Mouse (Mus musculus) limb, embryonic 11.5 days (tissue): Measurements from ENCODE around the gene Brca1. TPM values are rescaled to one million over a fixed set of nuclear protein-coding genes. Genes with fewer than 3 reads are reported as not detected.
A peak's percentile ranks its signal among the peaks of the same experiment; 100 is the strongest.

ENCODE experiments used
- ATAC-seq: fragments of 200-750 bp; cut with Nextera tagmentation; 2 replicates; pipeline ENCODE4 v1.8.0; 2017; ENCODE audit warnings: low read depth; ENCODE audit not compliant: insufficient number of reproducible peaks, low FRiP score, low TSS enrichment
- DNase-seq: peaks from one replicate; pipeline ENCODE4 v3.0.0-alpha.2; 2015; ENCODE audit warnings: low spot score
- H3K27ac ChIP-seq: fragments of 300-500 bp; sonication (generic); replicated peaks from 2 replicates; pipeline ENCODE4 v1.5.1; 2014; ENCODE audit warnings: low read depth, mild to moderate bottlenecking, low read length
- H3K27me3 ChIP-seq: fragments of 300-500 bp; sonication (generic); 2 replicates; pipeline ENCODE4 v1.6.1; 2014; ENCODE audit warnings: mild to moderate bottlenecking, low read length, mixed read lengths; ENCODE audit not compliant: control insufficient read depth, insufficient read depth
- H3K36me3 ChIP-seq: fragments of 300-500 bp; sonication (generic); 2 replicates; pipeline ENCODE4 v1.6.1; 2014; ENCODE audit warnings: mild to moderate bottlenecking, low read length, moderate library complexity, mixed read lengths; ENCODE audit not compliant: control insufficient read depth, insufficient read depth
- H3K4me1 ChIP-seq: fragments of 300-500 bp; sonication (generic); 2 replicates; pipeline ENCODE4 v1.6.1; 2014; ENCODE audit warnings: low read length, mixed read lengths; ENCODE audit not compliant: control insufficient read depth, insufficient read depth
- H3K4me2 ChIP-seq: fragments of 300-500 bp; sonication (generic); 2 replicates; pipeline ENCODE4 v1.6.1; 2014; ENCODE audit warnings: low read depth, mild to moderate bottlenecking, moderate library complexity; ENCODE audit not compliant: severe bottlenecking
- H3K4me3 ChIP-seq: fragments of 300-500 bp; sonication (generic); 2 replicates; pipeline ENCODE4 v1.5.1; 2014; ENCODE audit warnings: low read depth, low read length
- H3K9ac ChIP-seq: fragments of 300-500 bp; sonication (generic); 2 replicates; pipeline ENCODE4 v1.6.1; 2014; ENCODE audit warnings: mild to moderate bottlenecking, low read length
- H3K9me3 ChIP-seq: fragments of 300-500 bp; sonication (generic); 2 replicates; pipeline ENCODE4 v1.6.1; 2016; ENCODE audit warnings: low read length; ENCODE audit not compliant: control insufficient read depth
- WGBS: fragments of 180-500 bp; shearing (Covaris S2); extraction: QIAGEN DNeasy Blood & Tissue Kit; methylation state at CpG from one replicate; pipeline ENCODE4 v1.1.7; 2014; 5-methylcytosine and 5-hydroxymethylcytosine counted together
- polyA plus RNA-seq: library from polyadenylated mRNA; unstranded; fragments of >200 nt; fragmentation: Nextera tagmentation; extraction: Ambion mirVana; gene quantifications from 2 replicates; pipeline ENCODE4 v1.2.1, GENCODE M21; 2014

Brca1 gene
- polyA plus RNA-seq, 1 experiment from 2014 or later: 23.2 TPM

DNA sequence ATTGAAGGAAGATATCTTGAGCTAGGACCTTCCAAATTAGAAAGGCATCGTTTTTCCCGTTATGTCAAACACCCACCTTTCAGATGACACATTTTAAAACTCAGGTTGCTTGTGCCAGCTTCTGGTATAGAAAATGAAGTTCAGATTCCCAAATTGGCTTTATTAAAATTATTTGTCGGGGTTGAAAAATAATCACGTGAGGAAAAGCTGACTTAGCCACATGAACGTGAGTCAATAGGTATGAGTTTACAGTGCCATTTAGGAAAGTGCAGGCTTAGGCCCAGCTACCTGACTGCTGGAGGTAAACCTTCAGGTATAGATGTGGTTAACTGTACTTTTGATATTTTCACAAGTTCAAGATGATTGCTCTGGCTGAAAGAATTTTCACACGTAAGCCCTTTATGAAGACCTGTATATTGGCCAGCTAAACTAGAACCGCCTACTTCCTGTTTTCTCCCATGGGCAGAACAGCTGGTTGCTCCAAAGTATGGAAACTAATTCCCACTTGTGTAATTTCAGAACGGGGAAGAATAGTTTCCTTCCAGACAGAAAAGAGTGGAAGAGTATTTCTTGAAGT is 1.7 kb upstream of the Brca1 start:
- WGBS: 21% methylated on average over 8 of the region's 8 CpGs
- no peaks in the 10 kb centered on the region for H3K9me3 ChIP-seq
- no peak for ATAC-seq
- no peaks in the 10 kb centered on the region for H3K27me3 ChIP-seq
- H3K4me1 ChIP-seq: peaks cover 3% of the 10 kb centered on the region; the same call in 1 of the 2 replicates
- DNase-seq: no peak
- H3K9ac ChIP-seq: peak overlapping the region; percentile 71
- H3K4me2 ChIP-seq: peak overlapping the region; percentile 64
- H3K27ac ChIP-seq: peak overlapping the region; percentile 68
- peaks cover 2% of the 10 kb centered on the region; the same call in 1 of the 2 replicates for H3K36me3 ChIP-seq
- peak overlapping the region; percentile 82 for H3K4me3 ChIP-seq

DNA sequence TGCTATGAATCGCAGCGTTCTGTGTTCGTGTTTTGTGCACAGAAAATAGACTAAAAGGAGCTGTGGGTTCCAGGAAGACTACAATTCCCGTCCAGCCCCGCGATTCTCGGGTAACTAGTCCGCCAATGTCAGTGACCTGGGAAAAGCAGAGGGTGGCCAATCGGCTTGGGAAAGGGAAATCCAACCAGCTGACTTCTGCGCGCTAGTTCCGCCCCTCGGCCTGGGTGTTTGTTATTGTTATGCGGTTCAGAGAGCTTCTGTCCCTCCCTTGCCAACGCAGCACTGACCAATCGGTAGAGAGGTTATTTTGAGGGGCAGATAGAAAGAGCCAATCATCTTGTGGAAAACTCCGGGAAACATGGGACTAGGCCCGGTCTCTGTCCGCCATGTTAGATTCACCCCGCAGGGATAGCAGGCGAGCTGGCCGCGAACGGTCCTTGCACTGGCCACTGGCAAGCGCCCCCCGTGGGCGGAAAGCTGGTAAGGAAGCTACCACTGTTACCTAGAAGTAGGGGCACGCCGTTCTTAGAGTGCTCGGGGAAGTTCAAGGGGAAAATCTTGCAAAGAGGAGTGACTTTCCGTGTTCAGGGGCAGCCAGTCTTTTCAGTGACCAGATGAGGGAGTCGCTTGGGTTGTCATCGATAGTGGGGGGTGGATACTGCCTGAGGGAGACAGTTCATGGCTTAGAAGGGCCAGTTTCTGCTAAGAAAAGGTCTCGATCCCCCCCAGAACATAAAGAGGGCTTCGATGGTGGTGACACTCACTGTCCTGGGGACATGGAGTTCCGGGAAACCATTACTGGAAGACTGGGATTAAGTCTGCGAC is 933 bp upstream of the Brca1 start:
- Histone ChIP-seq H3K27me3 (no peaks in the 10 kb centered on the region), H3K4me1 (peaks cover 3% of the 10 kb centered on the region; the same call in 1 of the 2 replicates), H3K27ac (peak overlapping the region; percentile 68), H3K9me3 (no peaks in the 10 kb centered on the region), H3K9ac (peak overlapping the region; percentile 71), H3K4me2 (peak overlapping the region; percentile 64), H3K36me3 (peaks cover 2% of the 10 kb centered on the region; the same call in 1 of the 2 replicates), H3K4me3 (peak overlapping the region; percentile 82)
- ATAC-seq (peak; percentile 97), DNase-seq (peak; percentile 96)
- WGBS: under 1% methylated on average over 37 of the region's 37 CpGs

DNA sequence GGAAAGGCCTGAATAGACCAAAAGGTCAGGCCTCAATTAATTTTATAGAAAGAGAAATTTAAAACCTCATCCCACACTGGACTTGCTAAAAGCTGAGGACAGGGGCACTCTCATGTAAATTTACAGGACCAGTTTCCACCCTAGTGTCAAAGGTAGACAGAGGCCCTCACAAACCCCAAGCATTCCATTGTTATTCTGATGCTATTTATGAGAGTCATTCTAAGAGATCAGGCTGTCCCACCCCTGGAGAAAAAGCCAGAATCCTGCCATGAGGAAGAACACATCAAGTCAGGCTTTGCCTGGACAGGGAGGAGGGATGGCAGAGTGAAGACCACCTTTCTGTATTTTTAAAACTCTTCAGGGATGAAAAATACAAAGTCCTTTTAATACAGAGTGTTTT is 3.2 kb downstream of the Brca1 start:
- no peak for ATAC-seq
- no peaks in the 10 kb centered on the region; the same call in 1 of the 2 replicates for H3K36me3 ChIP-seq
- H3K27ac ChIP-seq: no peak overlapping the region
- no peak for DNase-seq
- no peak overlapping the region for H3K9ac ChIP-seq
- no peak overlapping the region for H3K4me3 ChIP-seq
- H3K4me2 ChIP-seq: no peak overlapping the region
- no peaks in the 10 kb centered on the region for H3K9me3 ChIP-seq
- H3K4me1 ChIP-seq: no peaks in the 10 kb centered on the region
- no peaks in the 10 kb centered on the region for H3K27me3 ChIP-seq

DNA sequence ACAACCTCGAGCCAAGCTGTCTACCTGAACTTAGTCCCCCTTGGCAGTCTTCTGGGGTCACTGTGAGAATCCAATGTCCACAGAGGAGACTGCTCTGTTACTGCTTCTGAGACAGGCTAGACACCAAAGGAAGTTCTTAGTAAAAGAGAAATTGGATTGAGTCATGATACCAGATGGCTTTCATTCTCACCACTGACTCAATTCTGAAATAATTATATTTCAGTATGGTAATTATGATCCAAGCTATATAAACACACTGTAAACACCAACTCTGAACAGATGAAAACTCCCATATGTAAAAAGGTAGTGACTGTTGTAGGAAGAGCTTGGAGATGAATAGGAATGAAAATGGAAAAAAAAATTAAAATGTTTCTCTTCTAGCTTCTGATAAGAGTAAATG is 7.6 kb downstream of the Brca1 start:
- no peaks in the 10 kb centered on the region for H3K9me3 ChIP-seq
- H3K4me1 ChIP-seq: no peaks in the 10 kb centered on the region
- H3K36me3 ChIP-seq: no peaks in the 10 kb centered on the region; the same call in 1 of the 2 replicates
- ATAC-seq (no peak), DNase-seq (no peak)
- 70% methylated on average over 1 of the region's 1 CpGs for WGBS
- H3K27ac ChIP-seq: no peak overlapping the region
- H3K27me3 ChIP-seq: no peaks in the 10 kb centered on the region
- no peak overlapping the region for H3K9ac ChIP-seq
- H3K4me2 ChIP-seq: no peak overlapping the region
- no peak overlapping the region for H3K4me3 ChIP-seq

DNA sequence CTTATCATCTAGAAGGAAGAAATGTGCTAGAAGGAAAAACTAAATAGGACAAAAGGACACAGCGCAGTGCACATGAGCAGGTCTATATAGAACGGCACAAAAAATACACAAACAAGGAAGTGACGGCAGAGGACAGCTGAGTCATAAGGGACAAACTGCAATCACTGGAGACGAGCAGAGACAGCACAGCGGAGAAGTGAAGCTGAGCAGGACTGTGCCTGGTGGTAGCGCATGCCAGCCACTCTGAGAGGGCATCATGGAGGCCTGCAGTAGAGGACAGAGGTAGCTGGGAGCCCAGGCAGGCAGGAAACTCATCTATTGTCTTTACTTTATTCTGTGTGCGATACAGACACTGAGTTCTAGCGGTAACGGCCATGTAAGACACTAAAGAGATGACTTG is 8.2 kb downstream of the Brca1 start:
- 93% methylated on average over 9 of the region's 9 CpGs for WGBS
- Histone ChIP-seq H3K4me1 (no peaks in the 10 kb centered on the region), H3K9me3 (no peaks in the 10 kb centered on the region), H3K27ac (no peak overlapping the region), H3K9ac (no peak overlapping the region), H3K4me2 (no peak overlapping the region), H3K27me3 (no peaks in the 10 kb centered on the region), H3K36me3 (no peaks in the 10 kb centered on the region; the same call in 1 of the 2 replicates), H3K4me3 (no peak overlapping the region)
- no peak for DNase-seq
- no peak for ATAC-seq

DNA sequence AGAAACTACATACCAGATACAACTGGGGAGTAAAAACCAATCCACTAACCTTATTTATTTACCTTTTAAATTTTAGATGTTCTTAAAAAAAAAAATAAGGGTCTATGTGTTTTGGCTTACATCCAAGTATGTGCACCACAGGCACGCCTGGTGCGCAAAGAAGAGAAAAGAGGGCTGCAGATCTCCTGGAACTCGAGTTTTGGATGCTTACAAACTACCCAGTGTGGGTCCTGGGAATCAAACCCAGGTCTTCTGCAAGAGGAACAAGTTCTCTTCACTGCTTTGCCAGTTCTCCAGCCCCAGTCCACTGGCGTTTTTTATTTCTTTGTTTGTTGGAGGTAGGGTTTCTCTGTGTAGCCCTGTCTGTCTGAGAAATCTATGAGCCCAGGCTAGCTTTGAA is 25.1 kb downstream of the Brca1 start:
- H3K4me1 ChIP-seq: no peaks in the 10 kb centered on the region

DNA sequence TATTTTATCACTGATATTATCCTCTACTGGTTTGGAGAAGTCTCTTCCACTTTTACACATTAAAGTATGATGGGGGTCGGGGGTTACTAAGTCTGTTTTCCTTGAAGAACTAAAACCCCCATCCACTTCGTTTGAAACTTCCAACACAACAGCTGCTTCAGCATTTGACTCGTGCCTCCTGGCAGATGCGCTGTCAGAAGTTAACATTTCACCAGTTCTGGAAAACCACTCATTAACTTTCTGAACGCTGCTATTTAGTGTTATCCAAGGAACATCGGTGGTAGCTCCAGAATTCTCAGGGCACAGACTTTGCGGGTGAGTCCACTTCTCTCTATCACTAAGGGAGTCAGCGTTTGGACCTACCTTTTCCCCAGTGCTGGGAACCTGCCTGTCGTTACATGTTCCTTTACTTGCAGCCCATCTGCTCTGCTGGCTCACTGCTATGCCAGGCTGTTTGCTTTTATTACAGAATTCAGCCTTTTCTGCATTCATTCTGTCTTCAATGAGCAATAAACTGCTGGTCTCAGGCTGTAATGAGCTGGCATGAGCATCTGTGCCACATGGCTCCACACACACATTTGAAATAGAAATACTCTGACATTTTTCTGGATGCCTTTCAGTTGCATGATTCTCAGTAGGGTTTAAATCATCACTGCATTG is 25.7 kb downstream of the Brca1 start:
- Histone ChIP-seq H3K36me3 (peaks cover 17% of the 10 kb centered on the region; the same call in 1 of the 2 replicates), H3K4me3 (no peak overlapping the region), H3K27me3 (no peaks in the 10 kb centered on the region), H3K4me1 (no peaks in the 10 kb centered on the region), H3K9me3 (no peaks in the 10 kb centered on the region), H3K9ac (no peak overlapping the region), H3K4me2 (no peak overlapping the region), H3K27ac (no peak overlapping the region)
- no peak for ATAC-seq
- 93% methylated on average over 9 of the region's 9 CpGs for WGBS
- DNase-seq: no peak

More for the DNA sequence above, 25.1 kb downstream of the Brca1 start:
- no peak overlapping the region for H3K4me2 ChIP-seq
- no peak for DNase-seq
- ATAC-seq: no peak
- no peaks in the 10 kb centered on the region for H3K9me3 ChIP-seq
- H3K36me3 ChIP-seq: peaks cover 18% of the 10 kb centered on the region
- no peak overlapping the region for H3K27ac ChIP-seq
- H3K4me3 ChIP-seq: no peak overlapping the region
- H3K9ac ChIP-seq: no peak overlapping the region
- 91% methylated on average over 4 of the region's 4 CpGs for WGBS
- H3K27me3 ChIP-seq: no peaks in the 10 kb centered on the region

DNA sequence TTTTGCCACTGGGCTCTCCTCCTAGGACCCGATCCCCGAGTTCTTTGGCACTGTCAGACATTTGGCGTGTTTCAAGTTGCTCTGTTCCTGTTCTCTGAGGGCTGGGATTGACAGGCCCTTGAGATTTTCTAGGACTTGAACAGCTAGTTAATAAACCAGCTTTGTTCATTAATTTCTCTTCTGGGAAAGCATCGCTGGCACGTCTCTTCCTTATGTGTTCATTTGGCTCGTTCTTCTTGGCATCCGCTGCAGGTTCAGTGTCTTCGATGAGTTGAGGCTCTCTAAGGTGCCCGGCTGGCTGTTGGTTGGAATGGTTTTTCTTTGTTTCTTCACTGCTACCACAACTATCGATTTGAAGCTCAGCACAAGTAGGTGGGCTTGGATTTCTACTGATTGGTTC is 26.7 kb downstream of the Brca1 start:
- H3K9me3 ChIP-seq: no peaks in the 10 kb centered on the region
- H3K27me3 ChIP-seq: no peaks in the 10 kb centered on the region
- no peak overlapping the region for H3K9ac ChIP-seq
- no peaks in the 10 kb centered on the region for H3K4me1 ChIP-seq
- H3K36me3 ChIP-seq: peaks cover 17% of the 10 kb centered on the region; the same call in 1 of the 2 replicates
- no peak for ATAC-seq
- no peak overlapping the region for H3K27ac ChIP-seq
- 92% methylated on average over 10 of the region's 10 CpGs for WGBS
- DNase-seq: no peak
- H3K4me3 ChIP-seq: no peak overlapping the region
- no peak overlapping the region for H3K4me2 ChIP-seq
